Mouse (Mus musculus) mature B cell (primary cell): Measurements from ENCODE around the gene Mcu.

Experiments used
- in situ Hi-C: fragments of 300-500 bp; cut with MboI; formaldehyde crosslinking; loops from 2 replicates; pipeline ENCODE4 v1.14.3; 2019

Gene Mcu

DNA sequence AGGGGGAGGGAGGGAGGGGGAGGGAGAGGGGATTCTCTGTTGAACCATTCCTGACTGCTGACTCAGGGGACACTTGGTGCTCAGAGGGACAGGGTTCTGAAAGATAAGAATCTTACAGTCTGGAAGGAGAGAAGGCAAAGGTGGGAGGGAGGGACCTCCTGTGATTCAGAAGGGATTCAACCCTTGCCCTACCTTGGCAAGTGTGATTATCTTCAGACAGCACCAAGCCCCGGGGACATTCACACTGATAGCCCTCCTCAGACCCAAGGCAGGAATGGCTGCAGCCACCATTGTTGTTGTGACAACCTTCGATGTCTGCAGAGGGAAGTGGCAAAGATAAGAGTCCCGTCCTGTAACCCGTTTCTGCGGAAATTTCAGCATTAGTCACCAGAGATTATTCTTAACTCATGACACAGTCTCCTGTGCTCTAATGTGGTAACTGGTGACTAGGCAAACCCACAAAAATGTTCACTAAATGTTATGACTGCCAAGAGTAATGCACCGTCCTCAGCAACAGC lies 185.7 kb downstream of the Mcu start:
- in situ Hi-C loops, result no loop called here

DNA sequence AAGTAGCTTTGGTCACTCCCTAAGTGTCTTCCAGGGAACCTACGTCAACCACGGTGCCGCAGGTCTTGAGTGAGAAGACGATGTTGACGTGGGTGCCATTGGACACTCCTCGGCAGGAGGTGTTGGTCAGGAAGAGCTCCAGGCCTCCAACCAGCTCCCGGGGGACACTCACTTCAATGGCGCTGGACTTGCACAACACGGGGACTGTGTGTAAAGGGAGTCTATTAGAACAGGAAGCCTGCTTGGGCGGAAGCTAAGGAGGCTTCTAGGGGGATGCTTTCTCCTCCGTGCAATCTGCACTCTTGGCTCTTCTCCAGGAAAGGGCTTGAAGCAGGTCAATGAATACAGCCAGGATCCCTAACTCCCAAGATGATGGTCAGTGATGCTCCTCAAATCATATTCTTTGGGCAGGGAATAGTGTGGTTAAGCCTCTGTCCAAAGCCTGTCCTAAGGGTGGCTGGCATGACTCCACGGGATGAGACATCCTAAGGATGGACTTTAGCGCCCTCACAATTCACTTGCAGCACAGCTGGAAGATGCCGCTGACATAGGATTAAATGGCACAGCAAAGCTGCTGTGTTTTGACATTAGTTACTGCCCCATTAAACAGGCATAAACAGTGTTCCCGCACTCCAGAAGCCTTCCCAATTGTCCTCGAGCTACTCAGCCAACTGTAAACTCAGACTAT lies 186.9 kb downstream of the Mcu start:
- in situ Hi-C loops, result no loop called here

GRCm38 (mm10) chr10:59426371-59426770 lies 190.1 kb downstream of the Mcu start:
- in situ Hi-C loops, result no loop called here

GRCm38 (mm10) chr10:59425369-59425768 lies 191.1 kb downstream of the Mcu start:
- in situ Hi-C loops, result no loop called here

- in situ Hi-C loops, result no loop called here
Measured at GRCm38 (mm10) chr10:59424453-59424852, 192.0 kb downstream of the Mcu start.

DNA sequence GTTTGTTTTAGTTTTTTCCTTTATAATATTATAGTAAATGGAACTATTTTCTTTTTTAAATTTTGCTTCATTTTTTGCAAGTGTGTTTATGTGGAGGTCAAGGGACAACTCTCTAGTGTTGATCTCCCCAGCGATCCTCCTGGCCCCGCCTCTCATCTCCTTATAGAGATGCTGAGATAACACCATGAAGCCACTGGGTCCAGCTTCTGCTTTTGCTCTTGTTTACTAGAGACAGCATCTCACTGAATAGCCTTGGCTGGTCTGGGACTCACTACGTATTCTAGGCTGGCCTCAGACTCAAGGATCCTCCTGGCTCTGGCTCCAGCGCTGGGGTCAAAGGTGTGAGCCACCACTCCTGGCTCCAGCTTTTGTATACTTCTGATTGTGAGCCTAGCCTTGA lies 197.0 kb downstream of the Mcu start:
- in situ Hi-C loops, result no loop called here

GRCm38 (mm10) chr10:59416623-59417022 lies 199.9 kb downstream of the Mcu start:
- in situ Hi-C loops, result no loop called here

- in situ Hi-C loops, result no loop called here
Measured at GRCm38 (mm10) chr10:59413711-59414110, 202.8 kb downstream of the Mcu start.

GRCm38 (mm10) chr10:59410264-59410663 lies 206.2 kb downstream of the Mcu start:
- in situ Hi-C loops, result no loop called here

DNA sequence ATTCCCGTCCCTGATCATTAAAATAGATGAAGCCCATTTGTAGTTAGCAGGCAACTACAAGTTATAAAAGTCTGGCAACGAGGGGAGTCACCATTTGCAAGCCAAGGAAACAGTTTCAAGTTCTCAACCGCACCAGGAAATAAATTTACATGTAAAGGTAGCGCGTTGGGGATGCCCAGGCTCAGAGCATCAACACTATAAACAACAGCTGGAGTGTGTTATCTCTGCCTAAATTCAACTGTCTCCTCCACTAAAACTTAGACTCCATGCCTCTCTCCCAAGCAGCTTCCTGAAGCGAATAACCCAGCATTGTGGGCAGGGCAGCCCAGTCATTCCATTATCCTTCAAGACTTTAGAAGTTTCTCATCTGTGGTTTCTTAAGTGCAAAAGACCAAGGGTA lies 208.0 kb downstream of the Mcu start:
- in situ Hi-C loops, result no loop called here

- in situ Hi-C loops, result no loop called here
Measured at GRCm38 (mm10) chr10:59403793-59404149, 212.7 kb downstream of the Mcu start.

DNA sequence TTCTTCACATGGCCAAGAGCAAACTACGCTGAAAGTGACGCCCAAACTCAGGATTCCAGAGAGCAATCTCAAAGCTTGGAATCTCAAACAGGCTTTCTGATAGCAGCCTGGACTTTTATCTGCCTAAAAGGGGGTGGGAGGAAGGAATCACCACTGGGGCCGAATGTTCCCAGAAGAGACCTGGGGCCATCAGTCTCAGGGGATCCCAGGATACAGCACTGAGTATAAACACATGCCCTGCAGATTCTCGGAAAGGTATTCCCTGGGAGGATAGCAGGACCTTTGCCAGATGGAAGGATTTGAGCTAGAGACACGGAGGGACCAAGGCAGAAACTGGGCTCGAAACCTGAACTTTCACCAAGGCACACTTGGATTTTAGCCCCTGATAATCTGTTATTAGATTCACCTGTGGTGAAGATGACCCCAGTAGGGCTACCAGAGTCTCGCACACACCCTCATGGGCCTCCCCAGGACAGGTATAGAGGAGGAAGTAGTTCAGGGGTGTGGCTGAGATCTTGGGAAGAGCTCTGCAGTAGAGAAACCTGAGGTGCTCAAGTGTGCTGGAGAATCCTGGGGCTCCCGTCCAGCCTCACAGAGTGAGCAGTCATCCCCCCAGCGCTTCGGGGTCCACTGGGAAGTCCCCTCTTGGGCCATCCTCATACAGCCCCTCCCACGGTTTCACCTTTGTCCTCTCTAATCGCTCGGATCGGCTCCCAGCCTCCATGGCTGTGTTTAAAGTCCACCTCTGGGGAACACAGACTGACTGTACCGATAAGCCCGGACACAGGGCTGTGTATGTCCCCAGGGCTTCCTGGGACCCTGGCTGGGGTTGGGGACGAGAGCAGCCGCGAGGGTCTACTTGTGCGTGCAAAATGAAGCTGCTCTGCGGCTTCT lies 213.3 kb downstream of the Mcu start, which contains the start of gene Pla2g12b:
TSS of gene Pla2g12b (plus strand) at position 762 of the 894 bp plus-strand sequence.
- in situ Hi-C loops, result no loop called here
